Mouse (Mus musculus) gastrocnemius, postnatal 25 days (tissue): ENCODE results near the gene Abraxas2. TPM values are rescaled to one million over a fixed set of nuclear protein-coding genes. Genes with fewer than 3 reads are reported as not detected.
A peak's percentile ranks its signal among the peaks of the same experiment; 100 is the strongest.

ENCODE experiments used
- DNase-seq: peaks from one replicate; pipeline ENCODE4 v3.0.0; 2022
- total RNA-seq, 2 experiments: library from RNA; stranded (reverse); gene quantifications; 1 replicate in 1 of 2; 2 replicates in 1 of 2; pipeline ENCODE4 v1.2.3; 2021

Gene Abraxas2
- total RNA-seq, 2 experiments from 2014 or later, result 19.8 to 22.5 TPM

GRCm38 (mm10) chr7:132897258-132897657 is 38.2 kb downstream of the Abraxas2 start:
- no peak for DNase-seq

- no peak for DNase-seq
These were observed 39.2 kb downstream of the Abraxas2 start for GRCm38 (mm10) chr7:132898234-132898633.

- no peak for DNase-seq
These were observed 42.0 kb downstream of the Abraxas2 start for GRCm38 (mm10) chr7:132900826-132901531.

- DNase-seq, result no peak
These were observed 44.8 kb downstream of the Abraxas2 start for GRCm38 (mm10) chr7:132903796-132904195.

- DNase-seq, result no peak
These were observed 62.9 kb downstream of the Abraxas2 start for GRCm38 (mm10) chr7:132921971-132922370.

- no peak for DNase-seq
These were observed 66.2 kb downstream of the Abraxas2 start for GRCm38 (mm10) chr7:132925227-132925626.

- DNase-seq, result no peak
These were observed 68.2 kb downstream of the Abraxas2 start for GRCm38 (mm10) chr7:132927201-132927600.

- DNase-seq, result no peak
These were observed 71.0 kb downstream of the Abraxas2 start for GRCm38 (mm10) chr7:132930055-132930454.

- DNase-seq, result peak; percentile 98
These were observed 72.0 kb downstream of the Abraxas2 start, which contains the start of gene Zranb1 for GRCm38 (mm10) chr7:132930850-132931559. Gene Zranb1, plus strand, starts transcription at chr7:132931142.

GRCm38 (mm10) chr7:132931560-132932351 is 72.7 kb downstream of the Abraxas2 start:
- DNase-seq, result peak; percentile 44

- DNase-seq, result no peak
These were observed 74.3 kb downstream of the Abraxas2 start for GRCm38 (mm10) chr7:132933331-132933730.

Other genes starting within 250 kb of the Abraxas2 start
- gene Lhpp, start 248.6 kb upstream of the Abraxas2 start, total RNA-seq, result 10 to 100 TPM; 12.5 to 13.2 TPM
- 10 to 100 TPM; 17.0 to 19.0 TPM for gene Fam53b, start 45.3 kb upstream of the Abraxas2 start, total RNA-seq
- gene Eef1akmt2, start 6.6 kb upstream of the Abraxas2 start, total RNA-seq, result 1 to 10 TPM; 5.5 to 8.3 TPM
- 10 to 100 TPM; 36.9 to 40.6 TPM for gene Zranb1, start 71.9 kb downstream of the Abraxas2 start, total RNA-seq